9 mouse cellular contexts compared by ENCODE assay signal in the genomic region with DNA sequence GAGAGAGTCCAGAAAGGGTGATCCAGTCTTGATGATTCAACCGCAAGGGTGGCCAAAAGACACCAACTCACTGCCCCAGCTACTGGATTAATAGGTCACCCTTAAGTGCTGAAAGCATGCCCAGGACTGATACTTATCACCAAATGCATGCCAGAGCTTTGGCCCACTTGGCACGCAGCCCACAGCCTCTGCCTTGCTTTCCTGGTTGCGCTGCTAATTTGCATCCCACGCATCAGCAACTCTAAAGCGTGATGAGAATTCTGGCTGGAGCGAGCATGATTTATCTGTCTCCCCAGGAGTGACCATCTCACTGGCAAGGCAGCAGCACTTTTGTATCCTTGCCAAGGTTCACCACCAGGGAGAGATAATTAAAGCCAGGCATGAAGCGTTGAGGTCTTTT. TPM values are rescaled to one million over a fixed set of nuclear protein-coding genes. Genes with fewer than 3 reads are reported as not detected.
DNase-seq lines count a peak whose midpoint lies in the region; ATAC-seq and TF ChIP-seq lines count a peak whose summit lies in the region.
"Had no signal": no experiment of that assay in that cellular context is flagged by ENCODE, and none has a peak within 500 bp of the region (broad histone marks: within the 10 kb centered on the region; RNA-seq: fewer than 3 reads in every experiment).

No protein-coding gene starts in this region.

- no peaks in the 10 kb centered on the region for H3K36me3 ChIP-seq in hindbrain, embryonic 13.5 days
- H3K36me3 ChIP-seq in hindbrain, embryonic 12.5 days: no peaks in the 10 kb centered on the region
- H3K36me3 ChIP-seq: embryonic facial prominence, embryonic 13.5 days had no signal

- H3K4me3 ChIP-seq in hindbrain, embryonic 13.5 days: no peak overlapping the region
- no peak overlapping the region for H3K4me3 ChIP-seq in hindbrain, embryonic 12.5 days
- H3K4me3 ChIP-seq in layer of hippocampus, adult 2 months: no peak overlapping the region
- H3K4me3 ChIP-seq: embryonic facial prominence, embryonic 13.5 days had no signal

- WGBS in hindbrain, embryonic 13.5 days: 59% methylated on average over 7 of the region's 7 CpGs
- WGBS in hindbrain, embryonic 12.5 days: 69% methylated on average over 7 of the region's 7 CpGs

- peak; percentile 87 for DNase-seq in Muller cell, postnatal 12 days (ENCODE audit: inconsistent ontology term)
- peak; percentile 44 for DNase-seq in cerebellum, adult 8-10 months
- peak; percentile 88 to 90 for DNase-seq in kidney, postnatal 25 days
- no peak for DNase-seq in layer of hippocampus, adult 2 months (ENCODE audit: low spot score in 2 of 2)
- no peak for DNase-seq in lung, postnatal 4 days

- no peaks in the 10 kb centered on the region for H3K9me3 ChIP-seq in hindbrain, embryonic 13.5 days
- H3K9me3 ChIP-seq in hindbrain, embryonic 12.5 days (replicated peaks): no peaks in the 10 kb centered on the region
- H3K9me3 ChIP-seq: embryonic facial prominence, embryonic 13.5 days had no signal

- H3K9ac ChIP-seq in hindbrain, embryonic 13.5 days: no peak overlapping the region
- H3K9ac ChIP-seq in hindbrain, embryonic 12.5 days: no peak overlapping the region
- H3K9ac ChIP-seq: embryonic facial prominence, embryonic 13.5 days had no signal

- peaks cover 10% of the 10 kb centered on the region for H3K4me1 ChIP-seq in hindbrain, embryonic 13.5 days (replicated peaks)
- no peaks in the 10 kb centered on the region for H3K4me1 ChIP-seq in hindbrain, embryonic 12.5 days

- peak overlapping the region; percentile 18; the same call in 1 of the 2 replicates for H3K27ac ChIP-seq in hindbrain, embryonic 13.5 days
- H3K27ac ChIP-seq in hindbrain, embryonic 12.5 days: no peak overlapping the region
- H3K27ac ChIP-seq in layer of hippocampus, adult 2 months: no peak overlapping the region
- H3K27ac ChIP-seq: embryonic facial prominence, embryonic 13.5 days had no signal

- H3K27me3 ChIP-seq in hindbrain, embryonic 13.5 days: no peaks in the 10 kb centered on the region
- no peaks in the 10 kb centered on the region for H3K27me3 ChIP-seq in hindbrain, embryonic 12.5 days
- H3K27me3 ChIP-seq: embryonic facial prominence, embryonic 13.5 days had no signal

- no peak overlapping the region for H3K4me2 ChIP-seq in hindbrain, embryonic 13.5 days
- H3K4me2 ChIP-seq in hindbrain, embryonic 12.5 days (replicated peaks): no peak overlapping the region
- H3K4me2 ChIP-seq: embryonic facial prominence, embryonic 13.5 days had no signal

- no peak for TF ChIP-seq CTCF in layer of hippocampus, adult 2 months (conservative IDR thresholded peaks at IDR 0.05)

- peak; percentile 52; the same call in 1 of the 2 replicates for ATAC-seq in hindbrain, embryonic 13.5 days (ENCODE audit: low FRiP score)
- no peak for ATAC-seq in hindbrain, embryonic 12.5 days (ENCODE audit: low FRiP score)
- ATAC-seq in granulocyte monocyte progenitor cell, adult 5-6 weeks (replicated peaks; ENCODE audit: poor library complexity, severe bottlenecking): no peak

RNA-seq across cellular contexts. Expression of gene Pik3r4, which starts 29.9 kb away (rescaled TPM):
- 18.8 and 20.0 TPM in 2 replicates for polyA plus RNA-seq in hindbrain, embryonic 13.5 days (2015; fragmentation: Nextera tagmentation; extraction: Ambion mirVana)
- polyA plus RNA-seq in hindbrain, embryonic 12.5 days (2016; fragmentation: Nextera tagmentation; extraction: Ambion mirVana): 27.9 and 28.4 TPM in 2 replicates
- total RNA-seq in granulocyte monocyte progenitor cell, adult 5-6 weeks (2014; fragmentation: Nextera tagmentation): 31.6 and 47.0 TPM in 2 replicates
- 24.3 and 30.2 TPM in 2 replicates for total RNA-seq in granulocyte monocyte progenitor cell, adult 5-6 weeks (2017)
- total RNA-seq in layer of hippocampus, adult 2 months (2021): 10 to 100 TPM; 46.2 to 48.4 TPM

Comparison
In these comparisons a context has a peak if more than half of its experiments do, and no peak if none do; other contexts are left out.
1. DNase-seq: peak in Muller cell, postnatal 12 days (single experiment), cerebellum, adult 8-10 months (single experiment) and kidney, postnatal 25 days (2 of 2); none in layer of hippocampus, adult 2 months (0 of 2) and lung, postnatal 4 days (0 of 2).